Mouse (Mus musculus): ENCODE measurements around the gene Arhgap23.

Gene Arhgap23

DNA sequence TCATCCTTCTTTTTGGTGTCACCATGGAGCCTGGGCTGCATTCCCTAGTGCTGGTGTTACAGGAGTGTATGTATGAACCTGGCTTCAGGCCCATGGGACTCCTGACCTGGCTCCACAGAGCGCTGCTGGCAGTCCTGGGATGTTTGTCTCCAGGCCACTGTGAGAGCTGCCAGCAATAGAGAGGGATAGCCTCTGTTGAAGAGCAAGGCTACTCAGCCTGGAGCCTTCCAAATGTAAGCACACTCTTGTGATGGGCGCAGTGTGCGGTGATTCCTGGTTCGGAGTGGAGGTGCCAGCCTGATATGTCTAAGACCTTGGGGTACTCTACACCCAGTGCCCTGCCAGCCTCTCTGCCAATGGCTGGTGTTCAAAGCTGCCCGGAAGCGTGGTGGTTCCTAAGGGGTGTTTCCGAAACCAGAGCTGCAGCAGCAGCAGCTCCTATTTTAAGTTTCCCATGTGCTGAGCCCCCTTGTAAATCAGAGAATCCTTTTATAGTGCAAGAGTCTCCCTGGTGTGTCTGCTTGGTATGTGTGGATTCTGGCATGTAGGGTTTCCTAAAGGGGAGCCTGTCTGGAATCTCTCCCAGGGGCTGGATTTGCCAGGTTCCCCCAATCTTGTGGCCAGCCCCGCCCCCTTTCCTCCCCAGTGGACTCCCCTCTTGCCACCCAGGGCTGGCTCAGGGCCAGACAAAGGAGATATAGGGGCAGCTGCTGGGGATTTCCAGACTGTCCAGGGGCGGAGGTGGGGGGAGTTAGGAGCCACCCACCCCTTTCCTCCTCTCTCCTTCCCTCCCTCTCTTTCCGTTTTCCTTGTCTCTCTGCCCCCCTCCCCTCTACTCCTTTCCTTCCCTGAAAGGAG lies 9.0 kb upstream of the Arhgap23 start:
- no peak for DNase-seq (ENCODE audit: low spot score in 2 of 2)

DNA sequence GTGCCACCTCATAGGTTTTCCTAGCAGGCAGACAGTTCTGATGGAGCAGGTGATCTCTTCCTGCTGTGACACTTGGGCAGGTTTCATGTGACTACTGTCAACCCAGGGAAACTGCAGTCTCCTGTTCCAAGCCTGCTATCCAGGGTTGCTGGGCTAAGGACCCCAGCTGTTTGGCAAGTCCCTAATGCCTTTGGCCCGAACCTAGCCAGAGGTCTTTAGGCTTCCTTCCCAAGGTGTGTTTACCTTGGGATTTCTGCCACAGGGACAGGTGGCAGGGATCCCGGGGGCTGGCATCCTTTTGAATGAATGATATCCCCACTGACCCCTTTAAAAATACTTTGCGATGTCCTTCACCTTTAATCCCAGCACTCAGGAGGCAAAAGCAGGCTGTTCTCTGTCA lies 7.9 kb upstream of the Arhgap23 start:
- no peak for DNase-seq (ENCODE audit: low spot score in 2 of 2)

DNA sequence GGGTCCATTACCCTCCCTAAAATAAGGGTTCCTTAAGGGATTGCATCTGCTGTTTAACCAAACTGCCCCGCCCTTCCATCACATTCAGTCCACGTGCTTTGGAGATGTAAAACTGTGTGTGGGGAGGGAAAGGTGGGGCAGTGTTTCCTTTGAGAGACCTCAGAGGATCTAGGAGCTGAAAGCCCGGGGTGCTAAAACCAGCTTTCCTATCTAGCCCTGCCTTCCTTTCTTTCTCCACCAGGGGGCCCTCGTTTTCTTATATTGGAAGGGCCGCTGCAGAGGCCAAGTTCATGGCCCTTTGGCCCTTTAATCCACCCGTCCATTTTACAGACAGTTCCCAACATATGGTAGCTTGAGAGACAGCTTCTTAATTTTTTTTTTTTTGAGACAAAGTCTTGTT lies 7.2 kb upstream of the Arhgap23 start:
- no peak for DNase-seq (ENCODE audit: low spot score in 2 of 2)

DNA sequence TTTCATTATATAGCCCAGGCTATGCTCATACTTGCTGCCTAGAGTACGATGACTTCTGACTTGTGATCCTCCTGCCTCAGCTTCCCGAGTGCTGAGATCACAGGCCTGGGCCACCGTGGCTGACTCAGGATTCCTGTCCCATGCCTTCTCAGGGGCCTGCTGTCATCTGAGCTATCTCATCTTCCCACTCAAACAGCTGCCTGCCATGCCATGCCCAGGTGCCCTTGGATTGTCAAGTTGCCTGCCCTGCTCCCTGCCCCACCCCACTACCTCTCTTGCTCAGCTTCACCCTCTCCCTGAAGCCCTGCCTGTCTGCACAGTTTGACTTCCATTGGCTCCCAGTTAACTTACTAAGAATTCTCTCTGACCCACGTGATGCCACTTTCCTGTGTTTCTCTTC lies 4.4 kb upstream of the Arhgap23 start:
- no peak for DNase-seq (ENCODE audit: low spot score in 2 of 2)

DNA sequence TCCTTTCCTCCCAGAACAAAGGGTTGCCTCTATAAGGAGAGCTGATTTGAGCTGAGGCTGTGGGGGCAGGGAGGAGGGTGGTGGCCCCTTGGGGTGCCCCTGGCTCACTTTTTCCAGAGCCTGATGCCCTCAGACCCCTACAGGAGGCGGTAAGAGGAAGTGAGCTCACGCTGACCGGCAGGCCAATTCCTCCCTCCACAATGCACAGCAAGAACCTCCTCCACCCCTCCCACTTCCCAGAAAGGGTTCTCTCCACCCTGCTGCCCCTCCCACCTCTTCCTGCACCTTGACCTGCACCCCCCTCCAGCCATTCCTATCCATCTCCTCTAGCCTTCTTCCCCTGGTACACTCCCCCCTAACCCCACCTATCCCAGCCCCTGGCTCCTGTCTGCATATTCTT lies 3.2 kb upstream of the Arhgap23 start:
- no peak for DNase-seq (ENCODE audit: low spot score in 2 of 2)

DNA sequence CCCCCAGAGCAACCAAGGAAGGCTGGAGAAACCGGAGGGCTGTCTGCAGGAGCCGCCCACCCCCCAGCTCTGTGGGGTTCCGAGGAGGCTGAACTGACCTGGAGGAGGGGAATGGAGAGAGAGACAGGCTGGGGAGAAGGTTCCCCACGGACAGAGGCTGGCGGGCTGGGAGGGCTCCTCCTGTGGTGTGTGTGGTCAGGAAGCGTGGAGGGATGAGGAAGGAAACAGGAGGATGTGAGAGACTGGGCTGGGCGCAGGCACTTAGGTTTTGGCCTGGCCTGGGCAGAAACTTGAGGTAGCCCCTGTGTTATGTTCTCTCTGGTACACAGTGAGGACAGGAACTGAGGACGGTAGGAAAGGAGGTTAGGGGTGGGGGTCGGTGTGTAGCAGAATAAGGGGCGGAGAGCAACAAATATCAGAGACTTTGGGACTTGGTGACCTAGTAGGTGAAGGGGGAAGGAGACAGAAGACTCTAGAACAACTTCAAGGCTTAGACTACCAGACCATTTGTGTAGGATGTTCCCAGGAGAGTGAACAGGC lies 2.5 kb upstream of the Arhgap23 start:
- no peak for DNase-seq (ENCODE audit: low spot score in 2 of 2)

DNA sequence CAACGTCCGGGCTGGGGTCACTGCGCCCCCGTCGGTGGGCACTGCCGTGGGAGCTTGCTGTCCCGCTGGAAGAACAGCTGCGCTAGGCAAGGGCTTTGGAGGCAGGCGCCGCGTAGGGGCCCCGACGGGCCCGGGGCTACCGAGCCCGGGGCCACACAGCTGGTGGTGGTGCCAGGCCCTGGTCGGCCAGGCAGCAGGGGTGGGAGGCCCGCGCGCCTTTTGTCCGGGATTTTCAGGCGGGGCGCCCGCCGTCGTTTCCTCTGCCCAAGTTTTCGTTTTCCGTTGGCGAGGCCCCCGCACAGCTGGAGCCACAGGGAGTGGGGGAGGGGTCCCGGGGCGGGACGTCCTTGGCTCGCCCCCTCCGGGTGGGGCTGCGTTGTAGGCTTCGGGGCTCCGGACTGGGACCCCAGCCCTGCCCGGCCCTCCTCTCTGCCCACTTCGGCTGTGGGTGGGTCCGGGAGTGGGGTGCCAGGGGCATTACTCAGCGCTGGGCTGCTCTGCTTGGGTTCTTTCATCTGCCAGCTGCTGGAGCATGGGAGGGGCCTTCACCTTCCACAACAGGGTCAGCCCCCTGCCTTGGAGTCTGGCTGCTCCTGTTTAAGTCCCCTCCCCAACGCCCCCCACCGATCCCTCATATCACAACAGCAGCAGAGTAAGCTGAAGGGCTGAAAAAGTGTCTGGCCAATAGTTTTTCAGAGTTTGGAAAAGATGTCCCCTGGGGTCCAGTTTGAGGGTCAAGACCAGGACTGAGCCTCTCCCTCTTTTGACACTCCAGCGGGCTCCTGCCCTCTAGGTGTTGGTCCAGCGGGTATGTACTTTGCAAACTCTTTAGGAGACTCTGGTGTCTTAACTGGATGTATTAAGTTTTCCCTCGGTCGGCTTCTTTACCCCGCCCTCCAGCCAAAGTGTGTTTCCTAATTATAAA lies 641 bp downstream of the Arhgap23 start:
- DNase-seq (ENCODE audit: low spot score in 2 of 2): no peak

DNA sequence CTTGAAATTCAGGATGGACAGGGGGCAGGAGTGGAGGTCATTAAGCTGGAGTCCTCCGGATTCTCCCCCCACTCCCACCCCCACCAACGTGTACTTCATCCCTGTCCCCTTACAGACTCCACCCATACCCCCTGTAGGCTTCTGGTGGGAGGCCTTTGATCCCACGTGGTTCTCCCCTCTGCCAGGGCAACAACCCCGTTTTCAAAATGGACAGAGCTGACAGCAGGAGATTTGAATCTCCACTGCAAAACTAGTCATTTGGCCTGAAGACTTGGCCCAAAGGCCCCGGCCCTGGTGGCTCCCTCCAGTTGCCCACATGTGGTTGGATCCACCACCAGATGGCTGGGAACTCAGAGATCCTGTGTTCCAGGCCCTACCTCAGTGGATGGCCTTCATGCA lies 1.3 kb downstream of the Arhgap23 start:
- no peak for DNase-seq (ENCODE audit: low spot score in 2 of 2)

DNA sequence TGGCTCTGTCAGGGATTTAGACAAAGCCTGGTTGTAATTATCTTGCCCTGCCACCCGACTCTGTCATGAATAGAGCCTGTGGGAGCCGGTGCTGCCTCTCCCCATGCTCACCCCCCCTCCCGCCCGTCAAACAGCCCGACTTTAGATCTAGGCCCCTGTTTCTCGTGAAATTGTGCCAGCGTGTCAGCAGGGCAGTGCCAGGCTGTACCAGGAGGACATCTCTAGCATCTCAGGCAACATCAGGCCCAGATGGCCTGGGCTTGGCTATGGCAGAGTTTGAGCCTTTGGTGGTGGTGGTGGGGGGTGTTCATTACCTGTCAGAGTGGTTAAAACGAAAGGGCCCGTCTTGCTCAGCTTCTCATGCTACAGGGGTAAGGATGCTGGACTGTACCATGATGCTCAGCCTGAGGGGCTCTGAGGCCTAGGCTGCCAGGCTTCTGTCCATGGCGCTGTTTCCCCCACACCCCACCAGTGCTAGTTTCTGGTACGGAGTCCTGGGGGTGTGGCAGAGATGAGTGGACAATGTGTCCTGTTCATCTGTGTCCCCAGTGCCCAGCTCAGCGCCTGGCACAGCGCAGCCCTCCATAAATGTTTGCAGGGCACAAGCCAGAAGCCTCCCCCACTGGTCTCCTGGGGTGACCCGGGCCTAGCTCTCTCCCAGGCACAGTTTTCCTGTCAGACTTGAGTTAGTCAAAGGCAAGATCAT lies 3.7 kb downstream of the Arhgap23 start:
- no peak for DNase-seq (ENCODE audit: low spot score in 2 of 2)

DNA sequence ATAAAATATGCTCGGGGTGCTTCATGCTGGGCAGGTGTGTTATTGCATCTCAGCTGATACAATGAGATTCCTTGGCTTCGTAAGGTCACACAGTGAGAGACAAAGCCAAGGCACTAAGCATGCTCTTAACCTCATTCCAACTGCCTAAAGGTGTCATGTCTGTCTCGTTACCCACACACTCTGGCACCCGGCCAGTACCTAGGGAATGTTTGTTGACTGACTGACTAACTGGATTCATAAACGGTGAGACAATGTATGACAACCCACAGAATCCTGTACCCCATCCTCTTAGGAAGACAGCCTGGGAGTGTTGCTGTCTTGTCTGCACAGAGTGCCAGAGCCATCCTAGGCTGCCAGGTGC lies 4.2 kb downstream of the Arhgap23 start:
- DNase-seq (ENCODE audit: low spot score in 2 of 2): no peak

DNA sequence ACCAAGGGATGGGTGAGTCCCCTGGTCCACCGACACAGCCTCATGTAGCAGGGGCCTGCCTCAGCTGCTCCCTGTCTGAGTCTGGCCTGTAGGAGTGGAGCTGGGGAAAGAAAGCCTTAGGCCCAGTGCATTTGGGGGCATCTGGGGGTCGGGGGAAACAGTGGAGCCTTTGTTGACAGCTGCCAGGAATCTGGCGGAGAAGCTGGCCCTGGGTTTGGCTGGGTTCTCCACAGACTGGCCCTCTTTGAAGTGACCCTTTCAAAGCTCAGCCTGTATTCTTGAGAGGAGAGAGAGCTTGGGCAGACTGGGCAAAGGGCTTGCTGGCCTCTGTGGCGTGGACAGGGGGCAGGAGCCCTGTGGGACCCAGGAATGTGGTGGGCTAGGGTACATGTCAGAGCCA lies 7.2 kb downstream of the Arhgap23 start:
- no peak for DNase-seq (ENCODE audit: low spot score in 2 of 2)

DNA sequence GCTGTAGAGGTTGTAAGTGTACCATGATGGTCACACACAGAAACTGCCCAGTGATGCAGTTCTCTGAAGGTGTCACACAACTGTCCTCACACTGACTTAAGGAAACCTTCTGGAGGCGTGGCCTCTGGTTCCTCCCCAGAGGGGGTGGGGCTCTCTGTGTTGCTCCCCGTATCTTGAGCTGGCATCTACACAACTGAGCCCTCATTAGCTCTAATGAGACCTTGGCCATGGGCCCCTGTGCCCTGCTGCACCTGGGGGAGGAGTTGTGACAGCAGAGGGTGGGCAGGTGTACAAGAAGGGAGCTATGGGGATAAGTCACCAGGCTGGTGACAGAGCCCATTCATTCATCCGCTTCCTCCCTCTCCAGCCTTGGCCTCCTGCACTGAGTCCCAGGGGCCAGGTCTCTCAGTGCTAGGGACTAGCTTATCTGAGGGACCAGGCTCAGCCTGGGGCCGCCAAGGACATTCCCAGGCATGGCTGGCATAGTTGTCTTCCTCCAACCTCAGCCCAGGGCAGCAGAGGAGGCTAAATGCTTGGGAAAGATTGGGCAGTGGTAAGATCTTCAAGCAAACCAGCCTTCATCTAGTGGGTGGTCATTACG lies 8.9 kb downstream of the Arhgap23 start:
- DNase-seq (ENCODE audit: low spot score in 2 of 2): no peak

DNA sequence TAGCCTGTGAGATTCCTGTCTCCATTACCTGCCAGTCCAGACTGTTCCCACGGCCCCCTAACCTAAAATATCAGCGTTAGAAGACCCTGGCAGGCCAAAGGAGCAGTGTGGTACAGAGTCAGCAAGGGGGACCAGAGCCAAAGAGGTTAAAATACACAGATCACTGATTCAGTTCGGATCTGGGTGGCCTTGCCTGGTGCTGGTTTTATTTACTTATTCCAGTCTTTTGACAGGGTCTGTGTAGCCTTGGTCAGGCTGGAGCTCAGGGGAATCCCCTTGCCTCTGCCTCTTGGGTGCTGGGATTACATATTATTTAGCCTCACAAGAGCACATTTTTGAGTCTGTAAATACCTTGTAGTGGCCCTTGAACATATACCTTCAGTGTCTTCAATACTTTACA lies 9.5 kb downstream of the Arhgap23 start:
- DNase-seq (ENCODE audit: low spot score in 2 of 2): no peak

DNA sequence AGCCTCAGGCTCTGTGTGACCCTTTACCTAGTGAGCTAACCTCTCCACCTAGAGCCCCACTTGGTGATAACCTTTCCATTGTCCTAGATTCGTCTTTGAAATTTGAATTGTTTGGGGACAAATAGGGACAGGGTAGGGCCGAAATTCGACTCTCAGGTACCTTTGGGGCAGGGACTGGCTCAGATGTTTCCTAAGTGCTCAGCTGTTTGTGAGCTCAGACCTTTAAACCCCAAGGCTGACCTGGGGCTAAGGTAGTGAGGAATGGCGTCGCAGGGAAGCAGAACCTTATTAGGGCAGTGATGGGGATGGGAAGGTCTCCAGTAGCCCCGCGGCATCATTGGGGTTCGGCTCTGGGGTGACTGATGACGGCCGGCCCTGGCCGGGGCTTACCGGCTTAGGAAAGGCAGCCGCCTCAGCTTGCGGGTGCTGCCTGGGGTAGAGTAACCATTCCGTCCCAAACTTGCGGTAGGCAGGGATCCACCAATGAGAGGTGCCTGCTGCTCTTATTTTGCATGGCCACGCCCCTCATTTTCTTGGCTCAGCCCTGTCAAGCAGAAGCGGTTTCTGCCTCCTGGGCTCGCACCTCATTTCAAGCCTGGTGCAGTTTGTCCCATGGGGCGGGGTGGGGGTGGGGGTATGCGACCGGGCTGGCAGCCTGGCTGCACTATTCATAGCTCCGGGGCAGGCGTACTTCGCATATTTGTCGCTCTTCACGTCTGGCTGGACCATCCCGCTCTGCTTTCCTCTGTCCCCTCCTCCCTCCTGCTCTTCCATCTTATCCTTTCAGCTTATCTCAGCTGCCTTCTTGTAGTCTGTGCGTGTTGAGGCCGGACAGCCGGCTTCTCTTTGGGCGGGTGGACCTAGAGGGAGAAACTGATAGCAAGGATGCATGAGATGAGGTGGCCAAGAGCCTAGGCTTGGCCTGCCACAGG lies 12.7 kb downstream of the Arhgap23 start:
- peak in 1 of 2 experiments; percentile 74 for DNase-seq (ENCODE audit: low spot score in 2 of 2)

DNA sequence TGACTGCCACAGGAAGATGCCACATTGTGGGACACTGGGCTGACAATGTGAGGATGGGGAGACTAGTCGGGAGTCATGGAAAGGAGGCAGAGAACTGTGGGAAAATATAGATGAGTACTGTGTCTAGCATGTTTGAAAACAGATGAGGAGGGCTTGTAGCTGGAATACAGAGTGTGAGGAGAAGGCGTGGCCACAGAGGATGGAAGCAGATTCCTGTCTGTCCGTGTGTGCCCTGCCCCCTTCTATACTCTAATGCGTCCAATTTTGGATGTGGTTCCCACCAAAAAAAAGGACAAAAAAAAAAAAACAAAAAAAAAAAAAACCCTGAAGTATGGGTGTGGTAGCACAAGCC lies 13.4 kb downstream of the Arhgap23 start:
- DNase-seq (ENCODE audit: low spot score in 2 of 2): no peak

DNA sequence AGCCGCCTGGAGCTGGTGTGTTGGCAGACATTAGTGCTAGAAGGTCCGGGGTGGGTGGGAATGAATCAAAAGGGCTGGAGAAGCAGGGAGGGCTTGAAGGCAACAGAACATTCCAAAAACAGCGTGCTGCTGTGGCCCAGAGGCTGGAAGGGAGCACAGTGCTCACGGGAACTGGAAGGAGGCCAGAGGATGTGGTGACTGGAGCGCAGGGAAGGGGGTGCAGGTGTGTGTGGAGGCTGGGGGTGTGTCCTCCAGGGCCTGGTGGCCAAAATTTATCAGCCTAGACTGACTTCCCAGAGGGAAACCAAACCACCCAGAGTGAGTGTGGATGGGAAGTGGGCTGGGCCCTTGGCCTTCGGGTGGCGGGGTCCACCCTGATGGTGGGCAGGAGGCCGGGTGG lies 14.3 kb downstream of the Arhgap23 start:
- DNase-seq (ENCODE audit: low spot score in 2 of 2): no peak

DNA sequence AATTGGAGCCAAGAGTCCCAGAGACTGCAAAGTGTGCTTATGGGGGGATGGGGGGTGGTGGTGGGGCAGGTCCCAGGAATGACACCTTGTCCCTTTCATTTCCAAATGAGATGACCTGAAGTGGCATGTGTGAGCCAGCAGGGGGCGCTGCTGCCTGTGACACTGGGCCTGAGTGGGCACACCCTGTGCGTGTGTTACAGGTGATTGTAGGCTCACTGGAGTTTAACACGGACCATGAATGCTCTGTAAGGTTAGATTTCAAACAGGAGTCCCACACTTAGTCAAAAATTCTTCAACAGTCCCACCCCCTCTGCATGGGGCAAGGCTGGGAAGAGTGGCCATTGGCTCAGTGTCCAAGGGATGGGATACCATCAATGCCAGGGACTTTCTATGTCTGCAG lies 16.7 kb downstream of the Arhgap23 start:
- no peak for DNase-seq (ENCODE audit: low spot score in 2 of 2)

DNA sequence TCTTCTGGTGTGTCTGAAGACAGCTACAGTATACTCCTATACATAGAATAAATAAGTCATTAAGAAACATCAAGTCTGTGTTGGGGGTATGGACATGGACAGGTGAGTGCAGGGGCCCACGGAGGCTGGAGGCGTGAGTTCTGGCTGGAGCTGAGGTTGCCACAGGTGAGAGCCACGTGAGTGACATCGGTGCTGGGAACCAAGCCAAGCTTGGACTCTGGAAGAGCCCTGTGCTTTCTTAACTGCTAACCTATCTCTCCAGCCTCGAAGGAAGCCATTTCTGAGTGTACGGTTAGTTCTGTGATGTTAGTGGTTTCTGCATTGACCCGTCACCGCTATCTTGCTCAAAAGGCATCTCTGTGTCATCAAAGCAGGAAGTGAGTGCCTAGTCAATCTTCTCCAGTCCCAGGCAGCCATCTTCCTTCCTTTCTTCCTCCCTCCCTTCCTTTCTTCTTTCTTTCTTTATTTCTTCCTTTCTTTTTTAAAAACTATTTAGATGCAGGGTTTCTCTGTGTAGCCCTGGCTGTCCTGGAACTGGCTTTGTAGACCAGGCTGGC lies 17.7 kb downstream of the Arhgap23 start:
- no peak for DNase-seq (ENCODE audit: low spot score in 2 of 2)

DNA sequence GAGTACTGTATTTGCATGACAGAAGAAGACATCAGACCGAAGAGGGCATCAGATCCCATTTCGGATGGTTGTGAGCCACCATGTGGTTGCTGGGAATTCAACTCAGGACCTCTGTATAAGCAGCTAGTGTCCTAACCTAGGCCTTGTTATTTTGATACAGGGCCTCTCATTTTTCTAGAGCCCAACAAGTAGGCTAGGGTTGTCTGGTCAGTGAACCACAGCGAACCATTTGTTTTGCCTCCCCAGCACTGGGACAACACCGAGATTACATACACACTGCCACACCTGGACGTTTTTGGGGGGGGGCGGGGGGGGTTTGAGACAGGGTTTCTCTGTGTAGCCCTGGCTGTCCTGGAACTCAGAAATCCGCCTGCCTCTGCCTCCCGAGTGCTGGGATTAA lies 18.8 kb downstream of the Arhgap23 start:
- no peak for DNase-seq (ENCODE audit: low spot score in 2 of 2)

DNA sequence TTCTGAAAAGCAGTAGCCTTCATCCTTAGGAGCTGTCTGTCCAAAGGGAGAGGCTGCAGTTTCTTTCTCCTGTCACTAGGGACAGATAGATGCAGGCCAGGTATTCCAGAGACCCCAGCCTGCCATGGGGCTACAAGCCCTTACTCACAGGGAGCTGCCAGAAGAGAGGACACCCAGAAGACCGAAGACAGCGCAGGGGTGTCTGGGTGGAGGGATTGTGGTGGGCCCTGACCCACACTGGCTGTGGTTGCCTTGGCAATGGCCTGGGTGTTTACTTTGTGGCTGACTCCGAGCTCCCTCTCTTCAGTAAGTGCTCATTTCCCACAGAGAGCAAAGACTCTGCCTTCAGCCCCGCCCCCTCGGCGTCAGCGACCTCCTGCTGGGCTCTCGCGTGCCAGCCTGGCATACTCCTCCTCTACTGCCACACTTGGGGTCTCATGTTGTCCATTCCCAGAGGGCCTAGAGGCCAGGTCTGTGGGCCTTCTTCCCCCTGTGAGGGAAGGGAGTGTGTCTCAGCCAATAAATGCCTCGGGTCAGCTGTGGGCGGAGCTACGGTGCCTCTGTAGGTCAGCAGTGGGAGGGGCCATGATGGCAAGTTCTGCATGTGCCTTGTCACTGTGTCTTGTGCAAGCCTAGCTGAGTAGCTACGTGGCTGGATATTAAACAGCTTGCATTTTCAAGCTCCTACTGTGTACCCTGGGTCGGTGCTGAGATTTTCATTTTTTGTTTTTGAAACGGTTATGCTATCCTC lies 19.5 kb downstream of the Arhgap23 start:
- no peak for DNase-seq (ENCODE audit: low spot score in 2 of 2)
